Mouse (Mus musculus): ENCODE results near the gene Rhox7a.
"Not testable (repeated sequence)": the region's sequence is repeated elsewhere in the genome, so short reads cannot be mapped to it uniquely, and the experiment has no call there.

Gene Rhox7a

DNA sequence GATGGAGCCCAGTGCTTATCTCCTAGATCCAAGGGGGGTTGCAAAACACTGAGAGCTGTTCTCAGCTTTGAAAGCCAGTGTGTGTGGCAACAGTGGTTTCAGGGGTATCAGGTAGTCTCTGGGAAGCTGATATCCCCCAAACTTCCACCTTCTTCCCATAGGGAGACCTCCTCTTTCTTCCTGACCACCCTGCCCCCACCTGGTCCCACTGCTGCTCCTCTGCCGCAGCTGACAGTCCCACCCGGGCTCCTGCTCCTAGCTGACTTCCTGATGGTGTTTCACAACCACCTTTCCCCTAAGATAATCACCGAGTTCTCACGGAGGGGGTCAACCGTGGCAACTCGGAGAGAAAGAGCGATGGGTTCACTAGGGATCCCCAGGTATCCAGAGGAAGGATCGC lies at the start of gene Rhox7a:
Gene Rhox7a, plus strand, starts transcription at position 301 of the 400 bp plus-strand sequence.
- in situ Hi-C loops (cut with MboI; ENCODE audit: low pct_unique_long_range_greater_than_20kb in 1 of 2, low sequenced_read_pairs in 2 of 2, unreplicated experiment in 1 of 2) = not testable (repeated sequence)

DNA sequence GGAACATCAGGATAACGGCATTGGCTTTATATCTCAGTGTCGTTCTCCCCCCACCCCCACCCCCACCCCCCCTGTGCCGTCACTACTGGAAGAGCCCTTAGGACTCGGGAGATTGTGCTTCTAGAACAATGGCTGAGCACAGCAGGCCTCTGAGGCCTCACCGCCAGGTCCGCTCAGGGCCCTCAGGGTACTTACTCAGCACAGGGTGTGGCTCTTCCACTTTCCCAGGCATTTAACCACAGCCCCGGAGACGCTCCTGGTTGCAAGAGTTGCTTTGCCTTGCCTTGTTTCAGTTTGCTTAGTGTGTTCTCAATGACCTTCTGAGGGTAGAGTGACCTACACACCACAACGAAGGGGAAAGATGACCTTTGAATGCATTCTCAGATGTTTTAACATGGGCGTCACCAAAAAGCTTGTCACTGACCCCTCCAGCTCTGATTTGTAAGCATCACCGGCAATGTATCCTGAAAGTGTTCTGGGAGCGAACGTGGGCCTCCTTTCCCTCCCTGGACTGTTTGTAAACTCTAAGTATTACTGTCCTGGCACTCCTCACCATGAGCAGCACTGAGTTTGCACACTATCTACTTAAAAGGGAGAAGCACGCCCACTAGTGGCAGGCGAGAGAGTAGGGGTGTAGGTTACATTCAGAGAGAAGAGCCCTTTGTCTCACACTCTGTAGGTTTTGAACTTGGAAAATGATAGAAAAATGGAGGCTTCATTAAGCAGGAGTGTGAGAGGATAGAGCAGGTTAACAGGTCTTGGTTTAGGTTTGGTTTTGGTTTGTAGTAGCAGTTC lies 24.0 kb upstream of the Rhox7a start:
- in situ Hi-C loops (cut with MboI; ENCODE audit: low pct_unique_long_range_greater_than_20kb in 1 of 2, low sequenced_read_pairs in 2 of 2, unreplicated experiment in 1 of 2) = no loop called here

DNA sequence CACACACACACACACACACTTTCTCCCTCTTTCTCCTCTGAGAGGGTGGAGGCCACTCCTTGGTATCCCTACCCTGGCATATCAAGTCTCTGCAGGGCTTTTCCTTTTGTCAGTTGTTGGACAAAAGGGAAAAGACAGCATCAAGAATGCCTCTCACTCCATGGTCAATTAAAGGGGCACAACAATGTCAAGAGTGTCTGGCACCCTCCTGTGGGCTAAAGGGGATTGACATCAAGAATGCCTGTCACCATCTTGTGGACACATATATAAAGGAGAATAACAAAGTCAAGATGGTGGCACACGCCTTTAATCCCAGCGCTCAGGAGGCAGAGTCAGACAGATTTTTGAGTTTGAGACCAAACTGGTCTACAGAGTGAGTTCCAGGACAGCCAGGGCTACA lies 22.1 kb upstream of the Rhox7a start:
- in situ Hi-C loops (cut with MboI; ENCODE audit: low pct_unique_long_range_greater_than_20kb in 1 of 2, low sequenced_read_pairs in 2 of 2, unreplicated experiment in 1 of 2) = no loop called here

DNA sequence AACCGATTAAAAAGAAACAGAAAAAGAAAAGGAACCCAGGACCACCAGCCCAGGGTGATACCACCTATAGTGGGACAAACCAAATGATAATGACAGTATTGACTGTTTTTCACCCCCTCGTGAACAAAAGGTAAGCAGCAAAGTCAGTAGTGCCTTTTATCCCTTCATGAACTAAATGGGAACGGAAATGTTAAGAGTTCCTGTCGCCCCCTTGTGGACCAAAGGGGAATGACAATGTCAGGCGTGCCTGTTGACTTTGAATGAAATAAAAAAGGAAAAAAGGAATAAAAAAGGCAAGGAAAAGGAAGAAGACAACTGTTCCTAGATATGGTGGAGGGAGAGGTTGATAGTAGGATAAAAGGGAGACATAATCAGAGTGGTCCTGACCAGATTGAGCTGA lies 20.3 kb upstream of the Rhox7a start:
- in situ Hi-C loops (cut with MboI; ENCODE audit: low pct_unique_long_range_greater_than_20kb in 1 of 2, low sequenced_read_pairs in 2 of 2, unreplicated experiment in 1 of 2) = no loop called here

DNA sequence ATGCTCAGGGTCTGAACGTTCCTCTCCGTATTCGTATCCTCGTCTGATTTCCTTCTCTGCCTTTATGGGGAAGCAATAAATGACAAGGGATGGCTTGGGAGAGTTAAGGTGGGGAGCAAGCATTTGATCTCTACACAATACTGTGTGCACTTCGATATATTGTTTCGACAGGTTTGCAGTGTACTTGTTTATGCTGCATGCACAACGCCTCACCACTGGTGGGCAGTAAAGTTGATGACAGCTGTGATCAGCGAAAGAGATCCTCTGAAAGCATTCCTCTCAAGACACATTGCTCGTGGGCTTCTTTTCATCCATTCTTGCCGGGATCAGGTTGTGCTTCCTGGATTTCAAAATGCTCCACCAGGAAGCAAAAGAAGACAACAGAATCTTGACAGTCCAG lies 15.8 kb upstream of the Rhox7a start:
- in situ Hi-C loops (cut with MboI; ENCODE audit: low pct_unique_long_range_greater_than_20kb in 1 of 2, low sequenced_read_pairs in 2 of 2, unreplicated experiment in 1 of 2) = no loop called here

DNA sequence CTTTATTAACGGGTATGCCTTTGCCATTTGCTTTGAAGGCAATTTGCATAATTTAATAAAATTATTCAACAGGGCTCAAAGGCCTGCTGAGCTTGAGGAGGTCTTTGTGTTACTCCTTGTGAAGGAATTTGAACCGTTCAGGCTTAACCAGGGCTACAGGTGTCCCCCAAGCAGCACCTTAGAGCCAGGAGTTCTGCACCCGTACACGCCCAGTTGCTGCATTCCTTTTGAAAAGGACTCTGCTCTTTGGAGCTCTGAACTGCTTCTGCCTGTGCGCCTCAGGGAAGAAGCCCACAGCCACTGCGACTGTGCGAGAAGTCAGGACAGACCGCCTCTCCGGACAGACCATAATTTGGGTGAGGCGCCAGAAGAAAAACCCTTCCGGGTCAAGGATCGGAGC lies 4.9 kb upstream of the Rhox7a start, which contains the start of gene Rhox6:
Gene Rhox6, plus strand, starts transcription at position 301 of the 400 bp plus-strand sequence.
- in situ Hi-C loops (cut with MboI; ENCODE audit: low pct_unique_long_range_greater_than_20kb in 1 of 2, low sequenced_read_pairs in 2 of 2, unreplicated experiment in 1 of 2) = not testable (repeated sequence)

DNA sequence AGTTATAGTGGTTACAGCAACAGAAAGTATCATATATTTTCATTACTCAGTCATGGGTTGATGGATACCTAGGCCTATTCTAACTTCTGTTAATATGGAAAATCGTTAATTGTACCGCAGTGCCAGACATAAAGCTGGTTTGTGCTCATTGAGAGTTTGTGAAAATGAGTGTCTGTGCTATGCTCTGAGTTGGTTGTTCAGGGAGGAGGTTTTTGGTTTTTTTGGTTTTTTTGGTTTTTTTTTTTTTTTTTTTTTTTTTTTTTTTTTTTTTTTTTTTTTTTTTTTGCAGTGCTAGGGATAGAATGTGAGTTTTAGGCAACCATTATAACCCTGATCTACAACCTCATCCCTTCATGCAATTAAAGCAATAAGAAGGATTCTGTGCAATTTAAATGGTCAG lies 40.2 kb downstream of the Rhox7a start:
- in situ Hi-C loops (cut with MboI; ENCODE audit: low pct_unique_long_range_greater_than_20kb in 1 of 2, low sequenced_read_pairs in 2 of 2, unreplicated experiment in 1 of 2) = no loop called here

DNA sequence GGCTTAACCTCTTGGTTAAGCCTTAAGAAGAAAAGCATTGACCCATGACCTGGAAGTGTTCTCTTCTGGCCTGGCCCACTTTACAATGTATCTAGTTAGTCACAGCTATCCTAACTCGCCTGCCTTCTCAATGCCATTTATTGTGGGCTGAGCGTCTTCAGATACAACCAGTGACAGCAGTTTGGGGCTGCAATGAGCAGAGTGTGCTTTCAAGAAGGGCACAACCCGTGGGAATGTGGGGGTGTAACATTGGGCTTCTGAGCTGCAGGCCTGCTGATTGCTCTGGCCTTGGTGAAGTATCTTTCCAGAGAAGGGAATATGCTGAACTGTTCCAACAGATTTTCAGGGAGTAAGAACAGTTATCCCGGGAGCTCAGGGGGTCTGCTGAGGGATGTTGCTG lies 47.4 kb downstream of the Rhox7a start, which contains the start of gene Rhox8:
Gene Rhox8, minus strand, starts transcription at position 101 of the 400 bp plus-strand sequence.
- in situ Hi-C loops (cut with MboI; ENCODE audit: low pct_unique_long_range_greater_than_20kb in 1 of 2, low sequenced_read_pairs in 2 of 2, unreplicated experiment in 1 of 2) = no loop called here
